Mouse (Mus musculus) testis, adult 2 months (tissue): ENCODE data around the gene Zfp940. TPM values are rescaled to one million over a fixed set of nuclear protein-coding genes. Genes with fewer than 3 reads are reported as not detected.

Experiments
- H3K27ac ChIP-seq: fragments of 200-500 bp; 2 replicates; pipeline ENCODE4 v1.5.1; 2012; ENCODE audit warnings: low read depth, low read length; ENCODE audit not compliant: control insufficient read depth, insufficient read depth
- H3K27me3 ChIP-seq: fragments of 200-500 bp; 2 replicates; pipeline ENCODE4 v1.6.1; 2012; ENCODE audit warnings: mild to moderate bottlenecking, low read length, moderate library complexity; ENCODE audit not compliant: control insufficient read depth, insufficient read depth
- H3K36me3 ChIP-seq: fragments of 200-500 bp; 2 replicates; pipeline ENCODE4 v1.6.1; 2012; ENCODE audit warnings: mild to moderate bottlenecking, low read length; ENCODE audit not compliant: control insufficient read depth, insufficient read depth
- H3K4me1 ChIP-seq: fragments of 200-500 bp; 2 replicates; pipeline ENCODE4 v1.6.1; 2012; ENCODE audit warnings: low read length; ENCODE audit not compliant: control insufficient read depth, insufficient read depth
- H3K4me3 ChIP-seq: fragments of 200-500 bp; 2 replicates; pipeline ENCODE4 v1.5.1; 2012; ENCODE audit warnings: low read depth, mild to moderate bottlenecking, low read length, moderate library complexity, mixed read lengths; ENCODE audit not compliant: control insufficient read depth
- CTCF ChIP-seq: fragments of 200-500 bp; IDR thresholded peaks from 2 replicates; pipeline ENCODE4 v1.5.1; 2012; ENCODE audit warnings: low read depth, mild to moderate bottlenecking, inconsistent platforms, low read length, moderate library complexity; ENCODE audit not compliant: control insufficient read depth, insufficient read depth, insufficient replicate concordance
- POLR2A ChIP-seq: fragments of 200-500 bp; IDR thresholded peaks from 2 replicates; pipeline ENCODE4 v1.6.1; 2012; ENCODE audit warnings: low read depth, mild to moderate bottlenecking, inconsistent platforms, low read length, moderate library complexity; ENCODE audit not compliant: control insufficient read depth
- polyA plus RNA-seq: library from polyadenylated mRNA; depleted of rRNA; stranded (reverse); fragments of >200 nt; gene quantifications from 2 replicates; pipeline ENCODE4 v1.2.3, GENCODE M21; 2012; rRNA removed

Gene Zfp940
- polyA plus RNA-seq, 1 experiment = 1.2 TPM

DNA sequence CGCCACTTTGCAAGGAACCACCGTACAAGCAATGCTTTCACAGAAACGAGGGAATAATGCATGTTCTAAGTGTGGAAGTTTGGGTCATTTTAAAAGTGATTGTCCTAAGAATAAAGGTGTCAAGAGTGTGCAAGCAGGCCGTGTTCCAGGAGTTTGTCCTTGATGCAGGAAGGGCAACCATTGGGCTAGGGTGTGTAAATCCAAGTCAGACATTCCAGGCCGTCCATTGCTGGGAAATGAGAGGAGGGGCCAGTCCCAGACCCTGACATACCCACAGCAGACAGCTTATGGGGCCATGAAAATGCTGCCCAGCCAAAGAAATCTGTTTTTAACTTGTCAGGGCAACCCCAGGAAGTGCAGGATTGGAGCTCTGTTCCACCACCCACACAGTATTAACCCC, 46.4 kb downstream of the Zfp940 start:
- no peak overlapping the region for H3K4me3 ChIP-seq
- H3K27ac ChIP-seq = no peak overlapping the region
- no peak for TF ChIP-seq POLR2A
- no peak for TF ChIP-seq CTCF
- H3K36me3 ChIP-seq = no peaks in the 10 kb centered on the region
- H3K27me3 ChIP-seq = no peaks in the 10 kb centered on the region
- no peaks in the 10 kb centered on the region; the same call in 1 of the 2 replicates for H3K4me1 ChIP-seq

DNA sequence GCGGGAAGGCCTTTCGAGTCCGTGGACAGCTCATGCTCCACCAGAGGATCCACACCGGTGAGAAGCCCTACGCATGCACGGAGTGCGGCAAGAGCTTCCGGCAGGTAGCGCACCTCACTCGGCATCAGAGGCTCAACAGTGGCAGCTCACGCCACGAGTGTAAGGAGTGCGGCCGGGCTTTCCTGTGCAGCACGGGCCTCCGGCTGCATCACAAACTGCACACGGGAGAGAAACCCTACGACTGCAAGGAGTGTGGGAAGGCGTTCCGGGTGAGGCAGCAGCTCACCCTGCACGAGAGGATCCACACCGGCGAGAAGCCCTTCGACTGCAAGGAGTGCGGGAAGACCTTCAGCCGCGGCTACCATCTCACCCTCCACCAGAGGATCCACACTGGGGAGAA, 60.6 kb downstream of the Zfp940 start:
- H3K4me3 ChIP-seq = peak overlapping the region; percentile 59
- TF ChIP-seq POLR2A (no peak), CTCF (no peak)
- H3K36me3 ChIP-seq = no peaks in the 10 kb centered on the region

DNA sequence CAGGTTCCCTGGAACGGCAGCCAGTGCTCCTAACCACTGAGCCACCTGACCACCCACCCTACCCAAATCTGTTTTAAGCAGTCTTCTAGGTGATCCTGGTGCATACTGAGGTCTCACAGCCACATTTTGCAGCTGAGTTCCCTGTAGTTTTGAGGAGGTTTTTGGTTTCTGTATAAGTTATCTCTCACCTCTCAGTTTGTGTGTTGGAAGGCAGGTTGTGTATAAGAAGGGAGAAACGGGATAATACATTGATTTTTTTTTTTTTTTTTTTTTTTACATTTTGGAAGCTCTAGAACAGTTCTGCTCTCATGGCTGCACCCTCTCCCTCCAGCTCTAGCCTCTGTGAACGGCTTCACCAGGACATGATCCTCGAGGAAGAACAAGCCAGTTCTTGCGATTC, 67.6 kb downstream of the Zfp940 start:
- no peaks in the 10 kb centered on the region for H3K27me3 ChIP-seq
- no peak overlapping the region for H3K27ac ChIP-seq
- peaks cover 5% of the 10 kb centered on the region for H3K4me1 ChIP-seq
- no peaks in the 10 kb centered on the region for H3K36me3 ChIP-seq
- no peak overlapping the region for H3K4me3 ChIP-seq
- TF ChIP-seq CTCF (no peak), POLR2A (no peak)

More for the DNA sequence above, 60.6 kb downstream of the Zfp940 start:
- H3K27ac ChIP-seq = no peak overlapping the region
- H3K27me3 ChIP-seq = 0 out of 2 replicates have a peak, but pooled peaks cover 2% of the 10 kb centered on the region
- H3K4me1 ChIP-seq = peaks cover 12% of the 10 kb centered on the region

DNA sequence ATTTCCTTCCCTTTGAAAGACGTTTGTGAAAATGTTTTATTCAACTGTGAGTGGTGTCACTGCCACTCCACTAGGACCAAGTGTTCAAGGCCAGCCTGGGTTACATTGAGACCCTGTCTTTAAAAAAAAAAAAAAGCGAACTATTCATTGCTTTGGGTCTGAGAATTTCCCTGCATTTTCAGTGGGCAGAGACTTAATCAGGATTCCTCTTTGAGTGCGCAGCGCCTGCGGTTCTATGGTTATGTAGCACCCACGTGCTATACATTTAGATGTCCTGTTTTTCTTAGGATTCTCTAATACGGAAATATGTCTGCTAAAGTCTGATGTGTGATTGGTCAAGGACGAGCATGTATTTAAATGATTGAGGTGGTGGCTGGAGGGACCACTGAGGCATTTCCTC, 68.4 kb downstream of the Zfp940 start:
- TF ChIP-seq CTCF (no peak), POLR2A (no peak)
- Histone ChIP-seq H3K36me3 (no peaks in the 10 kb centered on the region), H3K4me1 (peaks cover 5% of the 10 kb centered on the region; the same call in 1 of the 2 replicates), H3K27me3 (no peaks in the 10 kb centered on the region), H3K4me3 (no peak overlapping the region), H3K27ac (no peak overlapping the region)

DNA sequence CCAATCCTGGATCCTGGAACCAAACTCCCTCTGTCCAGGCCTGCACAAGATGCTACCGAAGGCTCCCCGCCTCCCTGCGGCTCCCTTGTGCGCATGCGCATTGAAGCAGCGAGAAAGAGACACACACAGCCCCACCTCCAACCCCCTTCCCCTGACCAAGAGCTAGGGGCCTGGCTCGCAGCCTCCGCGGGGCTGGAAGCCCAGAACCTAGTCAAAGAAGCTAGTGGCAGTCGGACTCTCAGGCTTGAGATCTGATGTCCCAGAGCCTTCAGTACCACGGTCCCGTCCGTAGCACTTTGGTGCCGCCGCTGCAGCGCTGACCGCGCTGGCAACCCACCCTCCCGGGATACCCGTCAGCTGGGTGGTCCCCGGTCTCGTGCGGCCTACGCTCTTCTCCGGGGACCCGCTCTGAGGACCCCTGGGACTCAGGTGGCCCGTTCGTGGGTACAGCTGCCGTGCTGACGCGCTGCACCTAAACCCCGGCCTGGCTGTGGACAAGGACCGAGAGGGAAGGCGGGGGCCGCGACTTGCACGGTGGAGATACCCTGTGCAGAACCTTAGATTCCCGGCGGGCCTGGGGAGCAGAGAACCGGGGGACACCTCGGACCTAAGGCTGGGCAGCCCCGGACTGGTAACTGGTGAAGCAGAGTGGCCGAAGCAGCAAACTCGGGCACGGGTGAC, 69.5 kb downstream of the Zfp940 start, which contains the start of gene Zfp30:
Gene Zfp30, plus strand, starts transcription at position 128 of the 681 bp plus-strand sequence.
- no peak within 1 kb of the TSS for H3K27ac ChIP-seq
- TF ChIP-seq CTCF (no peak), POLR2A (no peak)
- H3K36me3 ChIP-seq = no peaks in the 10 kb centered on the region
- no peaks in the 10 kb centered on the region for H3K27me3 ChIP-seq
- H3K4me1 ChIP-seq = peaks cover 5% of the 10 kb centered on the region; the same call in 1 of the 2 replicates
- peak within 1 kb of the TSS; percentile 87 for H3K4me3 ChIP-seq

Other genes with a start within 250 kb of the Zfp940 start
- 110 and 173 TPM in 2 replicates for gene Catsperg2, start 126.6 kb downstream of the Zfp940 start, polyA plus RNA-seq
- 1.1 TPM in 2 replicates for gene Zfp84, start 85.1 kb downstream of the Zfp940 start, polyA plus RNA-seq
- 0.20 and 0.28 TPM in 2 replicates for gene Zfp30, start 69.7 kb downstream of the Zfp940 start, polyA plus RNA-seq
- gene Zfp790, start 37.6 kb downstream of the Zfp940 start, polyA plus RNA-seq = 0.68 and 0.81 TPM in 2 replicates
- gene Zfp420, start 6.3 kb upstream of the Zfp940 start, polyA plus RNA-seq = 1.0 and 1.1 TPM in 2 replicates
- gene Zfp27, start 52.9 kb upstream of the Zfp940 start, polyA plus RNA-seq = 0.95 and 1.6 TPM in 2 replicates
- gene Zfp383, start 54.6 kb upstream of the Zfp940 start, polyA plus RNA-seq = 0.82 and 1.0 TPM in 2 replicates
- gene Zfp74, start 100.4 kb upstream of the Zfp940 start, polyA plus RNA-seq = 0.60 and 0.93 TPM in 2 replicates
- gene Zfp568, start 130.3 kb upstream of the Zfp940 start, polyA plus RNA-seq = 2.5 and 2.7 TPM in 2 replicates
- 1.1 and 1.4 TPM in 2 replicates for gene Zfp14, start 197.7 kb upstream of the Zfp940 start, polyA plus RNA-seq
- 0.65 and 0.67 TPM in 2 replicates for gene Zfp82, start 219.2 kb upstream of the Zfp940 start, polyA plus RNA-seq
- gene Gm26920, start 236.7 kb upstream of the Zfp940 start, polyA plus RNA-seq = not detected in 2 replicates
- 0.43 and 0.76 TPM in 2 replicates for gene Zfp566, start 236.9 kb upstream of the Zfp940 start, polyA plus RNA-seq
- 5.7 and 8.9 TPM in 2 replicates for gene Zfp260, start 241.1 kb upstream of the Zfp940 start, polyA plus RNA-seq